Mouse (Mus musculus) kidney, adult 2 months (tissue): ENCODE results near the gene Hoxc4. TPM values are rescaled to one million over a fixed set of nuclear protein-coding genes. Genes with fewer than 3 reads are reported as not detected.

ENCODE experiments used
- DNase-seq: peaks from one replicate; pipeline ENCODE4 v3.0.0; 2021
- H3K27ac ChIP-seq: fragments of 200-500 bp; 2 replicates; pipeline ENCODE4 v1.5.1; 2012; ENCODE audit warnings: low read depth, low read length, control low read depth, inconsistent platforms; ENCODE audit not compliant: insufficient read depth
- H3K27me3 ChIP-seq: fragments of 200-500 bp; replicated peaks from 2 replicates; pipeline ENCODE4 v1.6.1; 2012; ENCODE audit warnings: mild to moderate bottlenecking, moderate library complexity, low read length, inconsistent platforms; ENCODE audit not compliant: control insufficient read depth, insufficient read depth
- H3K36me3 ChIP-seq: fragments of 200-500 bp; 2 replicates; pipeline ENCODE4 v1.6.1; 2012; ENCODE audit warnings: mild to moderate bottlenecking, moderate library complexity, low read length, inconsistent platforms; ENCODE audit not compliant: control insufficient read depth, insufficient read depth
- H3K4me1 ChIP-seq: fragments of 200-500 bp; 2 replicates; pipeline ENCODE4 v1.6.1; 2011; ENCODE audit warnings: low read length; ENCODE audit not compliant: control insufficient read depth, insufficient read depth
- H3K4me3 ChIP-seq: fragments of 200-500 bp; 2 replicates; pipeline ENCODE4 v1.5.1; 2011; ENCODE audit warnings: mild to moderate bottlenecking, low read depth, low read length, control low read depth; ENCODE audit not compliant: insufficient read depth
- CTCF ChIP-seq: fragments of 200-500 bp; conservative IDR thresholded peaks from 2 replicates; pipeline ENCODE4 v1.5.1; 2011; ENCODE audit warnings: low read depth, mild to moderate bottlenecking, control low read depth, low read length, moderate library complexity, mixed read lengths; ENCODE audit not compliant: insufficient read depth, insufficient read length
- POLR2A ChIP-seq: fragments of 200-500 bp; IDR thresholded peaks from one replicate; pipeline ENCODE4 v1.6.1; 2011; ENCODE audit warnings: low read depth, low read length, control low read depth
- WGBS: fragments of 180-500 bp; shearing (Covaris S2); methylation state at CpG from one replicate; pipeline ENCODE4 v1.1.7; 2018; 5-methylcytosine and 5-hydroxymethylcytosine counted together
- polyA plus RNA-seq: library from polyadenylated mRNA; depleted of rRNA; stranded (reverse); fragments of >200 nt; gene quantifications from 2 replicates; pipeline ENCODE4 v1.2.3, GENCODE M21; 2012

Gene Hoxc4
- polyA plus RNA-seq, 1 experiment, result 2.5 TPM

- Histone ChIP-seq H3K36me3 (no peaks in the 10 kb centered on the region), H3K27ac (peak overlapping the region; percentile 64), H3K4me1 (peaks cover 11% of the 10 kb centered on the region), H3K27me3 (no peaks in the 10 kb centered on the region), H3K4me3 (peak overlapping the region; percentile 47)
- 1% methylated on average over 37 of the region's 37 CpGs for WGBS
- no peak for TF ChIP-seq POLR2A
- TF ChIP-seq CTCF, result no peak
- peak; percentile 58 for DNase-seq
Observed at GRCm38 (mm10) chr15:102976631-102977422, 41.9 kb upstream of the Hoxc4 start.

GRCm38 (mm10) chr15:102977423-102977974, 41.2 kb upstream of the Hoxc4 start:
- Histone ChIP-seq H3K36me3 (no peaks in the 10 kb centered on the region), H3K27ac (peak overlapping the region; percentile 64), H3K4me3 (peak overlapping the region; percentile 47), H3K27me3 (no peaks in the 10 kb centered on the region), H3K4me1 (peaks cover 11% of the 10 kb centered on the region)
- no peak for TF ChIP-seq CTCF
- no peak for TF ChIP-seq POLR2A
- DNase-seq, result no peak
- 13% methylated on average over 16 of the region's 16 CpGs for WGBS

GRCm38 (mm10) chr15:102978615-102979515, 39.9 kb upstream of the Hoxc4 start:
- 26% methylated on average over 13 of the region's 13 CpGs for WGBS
- H3K4me1 ChIP-seq, result peaks cover 11% of the 10 kb centered on the region
- H3K36me3 ChIP-seq, result no peaks in the 10 kb centered on the region
- no peak for DNase-seq
- TF ChIP-seq POLR2A (no peak), CTCF (no peak)
- no peaks in the 10 kb centered on the region for H3K27me3 ChIP-seq
- peak overlapping the region; percentile 64 for H3K27ac ChIP-seq
- peak overlapping the region; percentile 34 for H3K4me3 ChIP-seq

- Histone ChIP-seq H3K4me3 (no peak overlapping the region), H3K36me3 (no peaks in the 10 kb centered on the region), H3K27ac (peak overlapping the region; percentile 47; the same call in 1 of the 2 replicates), H3K4me1 (peaks cover 11% of the 10 kb centered on the region), H3K27me3 (no peaks in the 10 kb centered on the region)
- 33% methylated on average over 1 of the region's 1 CpGs for WGBS
- TF ChIP-seq CTCF (no peak), POLR2A (no peak)
- no peak for DNase-seq
Observed at GRCm38 (mm10) chr15:102979936-102980335, 38.8 kb upstream of the Hoxc4 start.

GRCm38 (mm10) chr15:102980352-102980751, 38.4 kb upstream of the Hoxc4 start:
- TF ChIP-seq CTCF (no peak), POLR2A (no peak)
- no peaks in the 10 kb centered on the region for H3K27me3 ChIP-seq
- H3K4me3 ChIP-seq, result peak overlapping the region; percentile 84
- no peak for DNase-seq
- H3K4me1 ChIP-seq, result peaks cover 11% of the 10 kb centered on the region
- no peaks in the 10 kb centered on the region for H3K36me3 ChIP-seq
- peak overlapping the region; percentile 47; the same call in 1 of the 2 replicates for H3K27ac ChIP-seq
- WGBS, result 36% methylated on average over 11 of the region's 11 CpGs

- Histone ChIP-seq H3K4me3 (peak overlapping the region; percentile 84), H3K27me3 (no peaks in the 10 kb centered on the region), H3K36me3 (no peaks in the 10 kb centered on the region), H3K4me1 (peaks cover 11% of the 10 kb centered on the region), H3K27ac (peak overlapping the region; percentile 42; the same call in 1 of the 2 replicates)
- no peak for DNase-seq
- TF ChIP-seq CTCF (no peak), POLR2A (no peak)
- WGBS, result 5% methylated on average over 14 of the region's 14 CpGs
Observed at GRCm38 (mm10) chr15:102980912-102981311, 37.8 kb upstream of the Hoxc4 start.
